Mouse (Mus musculus) E14TG2a.4 (cell line): Measurements from ENCODE around the gene Gars.

Source experiments
- H3K27me3 ChIP-seq: 2 replicates; pipeline ENCODE4 v1.6.1; 2014; ENCODE audit warnings: low read length, control low read depth; ENCODE audit not compliant: insufficient read depth
- H3K36me3 ChIP-seq: 2 replicates; pipeline ENCODE4 v1.6.1; 2014; ENCODE audit warnings: low read length, control low read depth; ENCODE audit not compliant: insufficient read depth
- H3K4me1 ChIP-seq: replicated peaks from 2 replicates; pipeline ENCODE4 v1.6.1; 2014; ENCODE audit warnings: low read depth, low read length, control low read depth
- H3K4me3 ChIP-seq: replicated peaks from 2 replicates; pipeline ENCODE4 v1.5.1; 2014; ENCODE audit warnings: mild to moderate bottlenecking, low read length
- H3K9me3 ChIP-seq: 2 replicates; pipeline ENCODE4 v1.6.1; 2014; ENCODE audit warnings: low read length, control low read depth
- CTCF ChIP-seq: conservative IDR thresholded peaks from 2 replicates; pipeline ENCODE4 v1.5.1; 2014; ENCODE audit warnings: low read length
- NANOG ChIP-seq: IDR thresholded peaks from 2 replicates; pipeline ENCODE4 v1.6.1; 2014; ENCODE audit warnings: borderline replicate concordance, low read length, mixed read lengths
- POU5F1 ChIP-seq: IDR thresholded peaks from 2 replicates; pipeline ENCODE4 v1.6.1; 2014; ENCODE audit warnings: low read length, borderline replicate concordance

The Gars gene

DNA sequence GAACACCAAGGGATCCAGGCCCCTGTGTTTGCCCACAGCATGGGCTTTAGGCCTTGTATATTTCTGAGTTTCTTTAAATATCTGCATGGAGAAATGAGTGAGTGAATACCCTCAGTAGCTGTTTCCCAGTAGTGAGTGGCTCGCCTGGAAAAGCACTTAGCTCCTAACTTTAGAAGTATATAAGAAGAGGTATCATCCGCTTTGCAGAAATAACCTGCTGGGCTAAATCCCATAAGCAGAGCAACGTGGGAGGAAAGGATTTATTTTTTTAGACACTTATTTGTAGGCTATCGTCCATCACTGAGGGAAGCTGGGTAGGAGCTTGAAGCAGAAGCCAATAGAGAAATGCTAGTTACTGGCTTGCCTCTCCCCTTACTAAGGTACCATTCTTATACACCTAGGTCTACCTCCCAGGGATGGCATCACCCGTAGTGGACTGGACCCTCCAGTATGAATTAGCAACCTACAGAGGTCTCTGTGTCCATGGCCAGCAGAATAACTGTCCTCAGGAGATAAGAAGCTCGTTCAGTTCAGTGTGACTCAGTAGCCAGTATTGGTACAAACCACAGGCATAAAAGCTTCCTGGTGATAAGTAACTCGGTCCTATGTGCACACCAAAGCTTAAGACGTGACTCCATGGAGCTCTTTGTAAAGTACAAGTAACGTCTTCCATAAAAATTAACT, 26.1 kb downstream of the Gars start:
- Histone ChIP-seq H3K4me3 (no peak overlapping the region), H3K9me3 (no peaks in the 10 kb centered on the region), H3K36me3 (peaks cover 100% of the 10 kb centered on the region), H3K27me3 (no peaks in the 10 kb centered on the region), H3K4me1 (0 out of 2 replicates have a peak, but pooled peaks cover 6% of the 10 kb centered on the region)
- TF ChIP-seq CTCF = no peak

DNA sequence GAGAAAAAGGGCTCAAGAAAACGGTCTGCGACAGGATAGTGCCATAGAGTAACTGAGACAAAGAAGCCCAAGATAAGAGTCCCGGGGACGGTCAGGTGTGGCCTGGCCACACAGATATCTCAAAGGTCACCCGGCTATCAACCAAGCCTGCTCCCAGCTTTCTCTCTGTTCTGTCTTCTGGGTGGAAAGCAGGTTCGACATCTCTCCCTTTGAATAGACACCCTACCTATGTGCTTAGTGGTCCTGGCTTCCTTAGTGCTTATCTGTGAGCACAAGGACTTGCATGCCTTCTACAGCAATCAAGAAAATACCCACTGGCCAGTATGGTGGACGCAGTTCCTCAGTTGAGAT, 26.6 kb downstream of the Gars start:
- no peaks in the 10 kb centered on the region for H3K27me3 ChIP-seq
- H3K4me3 ChIP-seq = no peak overlapping the region
- H3K4me1 ChIP-seq = 0 out of 2 replicates have a peak, but pooled peaks cover 6% of the 10 kb centered on the region
- H3K36me3 ChIP-seq = peaks cover 100% of the 10 kb centered on the region
- no peaks in the 10 kb centered on the region for H3K9me3 ChIP-seq
- TF ChIP-seq CTCF = no peak
- TF ChIP-seq NANOG = no peak
- no peak for TF ChIP-seq POU5F1

DNA sequence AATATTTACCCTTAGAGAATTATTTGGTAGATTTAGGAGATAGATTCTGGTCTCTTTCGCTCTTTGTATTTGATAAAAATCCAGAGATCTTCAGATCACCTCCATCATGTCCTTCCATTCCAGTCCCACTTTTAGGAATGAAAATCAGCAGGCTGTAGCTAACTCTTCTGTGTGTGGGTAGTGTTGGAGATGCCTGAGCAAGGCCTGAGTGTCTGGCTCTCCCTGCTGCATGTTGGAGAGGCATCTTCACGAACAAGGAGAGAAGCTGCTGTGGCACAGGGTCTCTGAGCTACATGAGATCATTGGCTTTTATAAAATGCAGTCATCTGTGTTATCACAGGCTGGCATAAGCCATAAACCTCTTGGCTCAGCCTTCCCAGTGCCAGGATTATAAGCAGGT, 28.1 kb downstream of the Gars start:
- 0 out of 2 replicates have a peak, but pooled peaks cover 6% of the 10 kb centered on the region for H3K4me1 ChIP-seq
- H3K36me3 ChIP-seq = peaks cover 97% of the 10 kb centered on the region
- no peaks in the 10 kb centered on the region for H3K9me3 ChIP-seq
- no peak overlapping the region for H3K4me3 ChIP-seq
- H3K27me3 ChIP-seq = no peaks in the 10 kb centered on the region
- TF ChIP-seq POU5F1 (no peak), NANOG (no peak), CTCF (no peak)

DNA sequence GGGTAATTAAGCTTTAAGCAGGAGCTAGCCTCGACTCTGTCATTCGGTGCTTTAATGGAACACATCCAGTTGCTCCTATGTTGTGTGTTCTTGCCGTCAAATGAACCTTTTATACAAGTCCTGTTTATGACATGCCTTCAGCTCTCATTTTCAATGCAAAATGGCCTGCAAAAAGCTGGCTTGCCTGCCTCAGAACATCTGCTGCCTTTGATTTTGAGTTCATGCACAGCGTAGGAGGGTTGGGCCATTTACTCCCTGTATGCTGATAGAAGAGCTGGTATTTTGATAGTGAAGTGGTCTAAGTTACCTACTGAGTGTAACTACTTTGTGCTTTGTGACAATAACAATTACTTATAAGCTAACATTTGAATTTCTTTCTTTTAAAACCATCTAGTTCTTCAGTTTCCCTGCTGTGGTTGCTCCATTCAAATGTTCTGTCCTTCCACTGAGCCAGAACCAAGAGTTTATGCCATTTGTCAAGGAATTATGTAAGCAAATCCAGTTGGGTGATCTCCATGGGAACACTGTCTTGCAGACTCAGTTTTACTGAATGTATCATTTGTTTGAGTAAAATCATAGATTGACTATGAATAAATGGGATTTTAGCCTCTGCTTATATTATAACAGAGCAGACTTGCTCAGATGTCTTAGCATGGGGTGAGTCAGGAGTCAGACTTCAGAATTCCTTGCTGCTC, 38.9 kb downstream of the Gars start:
- no peaks in the 10 kb centered on the region for H3K27me3 ChIP-seq
- H3K4me3 ChIP-seq = no peak overlapping the region
- no peak for TF ChIP-seq NANOG
- TF ChIP-seq POU5F1 = no peak
- no peak for TF ChIP-seq CTCF
- no peaks in the 10 kb centered on the region for H3K4me1 ChIP-seq
- no peaks in the 10 kb centered on the region for H3K9me3 ChIP-seq
- H3K36me3 ChIP-seq = peaks cover 98% of the 10 kb centered on the region

DNA sequence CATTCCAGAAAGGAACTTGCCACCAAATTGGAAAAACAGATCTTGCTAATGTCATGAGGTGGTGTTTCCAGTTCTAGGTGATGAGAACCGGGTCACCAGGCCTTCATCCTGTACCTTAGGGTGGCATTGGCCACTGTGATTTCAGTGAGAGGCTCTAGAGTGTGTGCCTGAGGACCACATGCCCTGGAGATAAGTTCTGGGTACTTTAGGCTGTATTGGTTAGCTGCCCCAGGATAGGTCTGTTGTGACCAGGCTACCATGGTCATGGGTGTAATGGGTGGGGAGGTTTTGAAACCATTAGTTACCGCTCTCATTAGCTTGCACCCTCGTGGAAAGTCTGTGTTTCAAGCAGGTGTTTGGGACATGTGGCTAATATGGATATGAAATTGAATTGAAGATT, 43.6 kb downstream of the Gars start:
- Histone ChIP-seq H3K36me3 (peaks cover 51% of the 10 kb centered on the region), H3K27me3 (no peaks in the 10 kb centered on the region), H3K9me3 (no peaks in the 10 kb centered on the region), H3K4me3 (no peak overlapping the region), H3K4me1 (peaks cover 8% of the 10 kb centered on the region; the same call in 1 of the 2 replicates)
- TF ChIP-seq NANOG (no peak), CTCF (no peak), POU5F1 (no peak)

DNA sequence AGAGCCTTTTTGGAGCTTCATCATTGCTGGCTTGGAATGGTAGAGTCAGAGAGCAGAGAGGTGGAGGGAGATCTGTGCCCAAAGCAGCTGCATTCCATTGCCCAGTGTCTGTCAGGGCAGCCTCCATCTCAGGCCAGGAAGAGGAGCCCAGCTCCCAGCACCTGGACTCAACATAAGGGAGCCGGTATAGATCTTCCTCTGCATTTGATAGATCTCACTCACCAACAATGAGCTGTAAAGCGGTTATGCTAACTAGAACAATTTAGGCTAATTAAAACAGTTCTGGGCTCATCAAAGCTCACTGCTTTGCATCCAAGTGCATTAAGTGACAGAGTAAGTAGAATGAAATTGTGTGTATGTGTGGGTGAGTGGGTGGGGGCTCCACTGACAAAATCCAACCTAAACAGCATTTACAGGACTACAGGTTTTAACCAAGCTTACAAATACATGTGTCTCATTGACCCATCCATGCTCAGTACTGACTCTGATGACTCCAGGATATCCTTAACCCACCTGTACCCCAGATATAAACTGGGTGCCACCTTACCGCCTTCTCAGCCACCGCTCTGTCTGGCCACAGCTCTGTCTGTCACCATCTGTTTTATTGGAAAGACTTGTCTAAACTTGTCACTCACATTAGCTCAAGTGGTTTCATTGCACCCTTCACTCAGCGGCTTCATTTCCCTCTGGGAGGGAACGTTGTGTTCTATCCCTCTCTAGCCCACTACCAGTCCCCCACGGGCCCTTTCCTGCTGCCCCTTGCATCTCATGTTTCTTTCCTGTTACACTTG, 44.6 kb downstream of the Gars start:
- TF ChIP-seq NANOG (no peak), CTCF (no peak), POU5F1 (no peak)
- no peak overlapping the region for H3K4me3 ChIP-seq
- no peaks in the 10 kb centered on the region for H3K9me3 ChIP-seq
- peaks cover 40% of the 10 kb centered on the region for H3K36me3 ChIP-seq
- peaks cover 8% of the 10 kb centered on the region; the same call in 1 of the 2 replicates for H3K4me1 ChIP-seq
- H3K27me3 ChIP-seq = no peaks in the 10 kb centered on the region

DNA sequence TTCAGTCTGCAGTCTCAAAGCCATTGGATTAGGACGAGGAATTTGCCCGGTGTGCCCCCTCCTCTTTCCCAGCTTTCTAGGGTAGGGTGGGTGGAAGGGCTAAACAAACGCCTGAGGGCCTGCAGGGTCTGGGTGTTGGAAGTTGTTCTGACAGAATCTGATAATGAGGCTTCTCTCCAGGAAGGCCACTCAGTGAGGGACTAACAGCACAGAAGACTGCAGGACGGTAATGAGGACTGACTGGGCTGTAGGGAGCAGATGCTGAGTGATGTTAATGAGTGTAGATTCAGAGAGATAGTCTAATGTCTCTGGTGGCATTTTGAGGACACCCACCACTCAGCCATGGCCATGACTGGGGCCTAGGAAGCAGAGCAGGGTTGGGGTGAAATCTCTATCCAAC, 49.5 kb downstream of the Gars start:
- Histone ChIP-seq H3K4me3 (no peak overlapping the region), H3K9me3 (no peaks in the 10 kb centered on the region), H3K27me3 (peaks cover 6% of the 10 kb centered on the region; the same call in 1 of the 2 replicates), H3K36me3 (no peaks in the 10 kb centered on the region), H3K4me1 (peaks cover 13% of the 10 kb centered on the region)
- TF ChIP-seq CTCF (no peak), POU5F1 (no peak), NANOG (no peak)

DNA sequence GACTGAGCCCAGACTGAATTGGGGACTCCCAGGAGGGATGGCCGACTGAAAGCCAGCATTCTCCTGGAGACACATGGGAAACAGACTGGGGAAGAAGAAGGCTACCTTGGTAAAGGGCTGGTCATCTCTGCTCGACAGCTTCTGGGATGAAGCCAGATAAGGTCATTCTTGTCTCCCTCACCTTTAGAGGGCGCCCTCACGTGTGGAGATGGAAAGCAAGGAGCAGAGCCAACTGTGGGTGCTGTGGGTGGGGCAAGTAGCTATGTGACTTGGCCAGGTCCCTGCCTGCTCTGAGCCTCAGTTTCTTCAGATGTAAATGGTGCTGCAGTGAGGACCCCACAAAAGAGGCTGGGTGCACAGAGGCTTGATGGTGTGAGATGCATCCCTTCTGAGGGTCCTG, 52.8 kb downstream of the Gars start:
- Histone ChIP-seq H3K9me3 (no peaks in the 10 kb centered on the region), H3K27me3 (peaks cover 8% of the 10 kb centered on the region; the same call in 1 of the 2 replicates), H3K4me1 (peaks cover 27% of the 10 kb centered on the region), H3K4me3 (no peak overlapping the region), H3K36me3 (no peaks in the 10 kb centered on the region)
- TF ChIP-seq POU5F1 = no peak
- peak; percentile 33 for TF ChIP-seq CTCF
- no peak for TF ChIP-seq NANOG
